Mouse (Mus musculus): ENCODE measurements at regions not wholly inside any gene's neighbourhood (a gene's known extent, or its start where the extent isn't known, plus 50 kb on each side); places are given as distances from the start of the nearest gene placed in this dataset.

DNA sequence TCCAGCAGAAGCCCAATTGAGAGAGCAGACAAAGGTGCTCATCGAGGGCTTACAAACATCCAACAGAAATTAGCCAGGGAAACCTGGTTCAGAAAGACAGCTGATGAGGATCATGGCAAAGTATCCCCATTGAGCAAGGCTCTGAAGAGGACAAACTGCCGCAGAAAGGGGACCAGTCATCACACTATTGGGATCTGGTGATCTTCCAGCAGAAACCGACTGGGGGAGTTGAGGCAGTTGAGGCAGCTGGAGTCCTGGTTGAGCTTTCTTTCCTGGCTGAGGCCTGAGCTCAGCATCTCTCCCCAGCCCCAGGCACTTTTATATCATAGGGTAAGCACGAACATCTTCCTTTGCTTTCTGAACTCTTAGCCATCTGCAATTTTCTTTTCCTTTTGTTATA is 282.7 kb downstream of the Insig2 start:
- DNase-seq (ENCODE audit: extremely low read depth, low read depth) = no peak

DNA sequence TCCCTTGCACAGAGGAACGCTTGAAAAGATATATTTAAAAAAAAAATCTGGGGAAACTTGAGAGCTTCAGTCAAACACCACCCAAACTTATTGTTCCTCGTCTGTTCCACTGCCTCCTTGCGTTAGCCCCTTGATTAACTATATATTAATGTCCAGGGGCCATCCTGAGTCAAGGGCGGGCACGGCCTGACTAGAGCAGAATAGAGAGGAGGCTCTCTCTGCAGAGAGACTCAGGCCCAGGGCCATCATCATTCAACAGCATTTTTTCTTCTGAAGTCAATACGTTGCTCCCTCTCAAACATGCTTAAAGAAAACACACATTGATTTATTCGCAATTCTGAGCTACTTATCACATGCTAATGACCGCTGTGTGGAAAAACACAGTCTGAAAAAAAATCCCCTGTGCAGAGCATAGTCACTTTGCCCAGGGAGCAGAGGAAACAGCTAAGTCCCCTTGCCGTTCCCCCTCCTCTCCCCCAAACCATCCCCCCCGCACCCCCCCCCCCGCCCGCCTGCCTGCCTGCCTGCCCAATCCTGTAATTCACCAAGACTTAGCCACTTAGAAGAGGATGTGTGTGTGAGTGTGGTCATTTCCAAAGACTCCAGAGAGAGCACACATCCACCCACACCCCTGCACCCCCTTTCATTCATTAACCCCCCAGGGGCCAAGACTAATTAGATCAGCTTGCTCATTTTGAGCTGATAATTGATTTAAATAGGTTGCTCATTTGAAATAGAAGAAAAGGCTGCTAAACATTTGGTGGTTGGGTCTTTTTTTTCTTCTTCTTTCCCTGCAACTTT is 281.5 kb downstream of the Insig2 start:
- no peak for DNase-seq (ENCODE audit: extremely low read depth, low read depth)

DNA sequence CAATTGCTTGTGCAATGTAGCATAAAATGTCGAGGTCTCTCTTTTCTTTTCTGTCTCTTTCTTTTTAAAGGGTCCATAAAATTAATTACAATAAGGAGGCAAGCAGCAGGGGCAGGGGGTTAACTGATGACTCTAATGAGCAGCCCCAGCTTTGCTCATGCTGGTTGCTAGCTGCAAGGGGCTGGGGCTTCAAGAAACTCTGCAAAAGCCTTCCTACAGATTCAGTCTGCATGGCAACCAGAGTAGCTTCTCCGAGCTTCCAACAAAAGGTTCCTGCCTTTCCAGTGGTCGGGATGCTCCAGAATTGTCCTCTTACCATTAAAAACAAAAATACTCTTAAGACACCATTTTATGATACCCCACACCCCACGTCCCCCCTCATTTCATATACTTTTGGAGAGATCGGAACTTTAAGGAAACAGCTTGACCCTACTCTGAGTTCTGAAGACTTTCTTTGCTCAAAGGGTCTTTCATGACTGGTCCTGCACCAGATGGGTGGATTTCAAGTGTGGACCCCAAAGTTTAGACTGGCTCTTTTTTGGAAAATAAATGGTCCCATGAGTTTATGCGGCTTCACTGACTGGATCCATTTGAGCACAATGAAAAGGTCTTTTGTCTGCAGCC is 280.8 kb downstream of the Insig2 start:
- no peak for DNase-seq (ENCODE audit: extremely low read depth, low read depth)

DNA sequence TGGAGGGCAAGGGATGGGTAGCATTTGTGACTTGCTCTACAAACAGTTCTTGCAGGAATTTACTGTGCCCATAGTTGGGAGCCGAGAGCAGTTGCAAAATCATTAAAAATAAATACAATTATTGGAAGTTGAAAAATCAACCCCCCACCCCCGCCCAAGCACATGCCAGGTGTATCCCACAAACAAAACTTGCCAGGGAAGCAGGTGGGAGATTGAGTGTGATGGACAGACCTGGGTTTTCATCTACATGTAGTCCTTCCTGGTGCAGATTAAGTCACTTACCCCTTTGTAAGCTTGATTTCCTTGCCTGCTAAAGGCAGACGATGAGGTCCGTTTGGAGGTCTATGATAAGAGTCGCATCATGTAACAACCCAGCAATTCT is 280.3 kb downstream of the Insig2 start:
- no peak for DNase-seq (ENCODE audit: extremely low read depth, low read depth)

DNA sequence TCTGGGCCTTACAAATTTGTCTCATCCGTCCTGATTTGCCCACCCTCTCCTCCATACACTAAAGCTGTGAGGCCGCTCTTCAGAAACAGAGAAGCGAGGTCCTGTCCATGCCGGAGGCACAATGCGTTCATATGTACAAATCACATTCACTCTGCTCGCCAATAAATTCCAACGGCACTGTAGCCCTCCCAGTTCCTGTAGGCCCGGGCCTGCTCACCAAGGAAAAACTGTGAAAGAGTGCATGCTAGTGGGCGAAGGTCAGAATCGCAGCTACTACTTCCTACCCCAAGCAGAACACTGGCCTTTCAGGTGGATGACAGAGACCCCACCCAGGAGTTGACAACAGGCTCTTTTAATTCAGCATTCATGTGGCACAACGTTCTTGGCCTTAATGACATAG is 278.7 kb downstream of the Insig2 start:
- no peak for DNase-seq (ENCODE audit: extremely low read depth, low read depth)

DNA sequence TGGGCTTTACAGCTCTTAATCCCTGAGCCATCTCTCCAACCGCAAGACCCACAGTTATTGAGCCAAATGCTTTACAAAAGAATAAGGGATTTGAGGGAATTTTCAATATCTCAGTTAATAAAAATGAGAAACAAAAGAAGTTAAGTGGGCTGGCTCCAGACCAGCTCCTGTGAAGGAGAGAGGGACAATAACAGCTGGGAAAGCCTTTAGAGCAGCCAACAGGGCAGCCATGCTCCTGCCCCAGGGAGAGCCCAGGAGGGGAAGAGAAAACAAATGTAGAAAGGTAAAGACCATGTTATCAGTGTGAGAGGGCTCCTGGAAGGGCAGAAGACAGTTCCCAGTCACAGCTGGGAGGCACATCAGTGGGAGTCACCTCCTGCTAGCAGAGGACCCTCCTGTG is 257.8 kb downstream of the Insig2 start:
- no peak for DNase-seq (ENCODE audit: extremely low read depth, low read depth)

DNA sequence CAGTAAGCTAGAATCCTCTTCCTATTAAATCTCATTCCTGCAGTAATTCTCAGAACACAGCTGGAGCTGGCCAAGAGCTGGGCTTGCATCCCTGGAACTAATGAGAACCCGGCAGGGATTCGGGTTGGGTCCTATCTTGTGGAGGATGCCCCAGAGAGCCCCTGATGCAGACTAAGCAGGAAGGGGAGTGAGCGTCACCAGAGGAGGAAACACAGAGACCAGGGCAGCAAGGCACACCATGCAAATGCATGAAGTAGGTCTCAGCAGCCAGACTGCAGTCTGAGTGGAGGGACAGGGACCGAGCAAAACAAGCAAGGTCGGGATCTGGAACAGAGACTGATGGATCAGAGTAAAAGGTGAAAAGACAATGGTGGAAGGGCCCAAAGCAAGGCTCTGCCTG is 249.6 kb downstream of the Insig2 start:
- no peak for DNase-seq (ENCODE audit: extremely low read depth, low read depth)

DNA sequence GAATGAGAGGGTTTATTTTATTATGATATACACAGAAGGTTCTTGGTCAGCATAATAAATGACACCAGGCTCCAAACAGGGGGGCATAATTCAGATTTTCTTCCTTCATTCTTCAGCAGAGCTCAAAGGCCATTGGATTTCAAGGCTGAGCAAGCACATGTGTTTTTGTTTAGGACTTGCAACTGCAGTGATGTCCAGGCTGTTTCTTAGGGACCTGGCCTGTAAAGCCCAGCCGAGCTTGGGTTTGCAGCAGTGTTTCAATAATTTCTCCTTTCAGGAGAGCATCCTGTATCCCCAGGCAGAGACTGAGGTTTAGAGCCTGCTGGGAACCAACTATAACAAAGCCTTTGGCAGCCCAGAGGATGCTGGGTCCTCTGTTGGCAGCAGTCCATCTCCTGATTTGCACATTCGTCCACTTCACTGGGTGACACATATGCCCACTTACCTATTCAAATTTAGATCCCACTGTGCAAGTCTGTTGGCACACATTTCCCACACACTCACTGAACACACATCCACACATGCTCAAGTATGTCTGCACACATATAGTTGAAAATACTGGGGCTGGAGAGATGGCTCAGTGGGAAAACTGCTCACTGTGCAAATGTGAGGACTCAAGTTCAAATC is 247.2 kb downstream of the Insig2 start:
- no peak for DNase-seq (ENCODE audit: extremely low read depth, low read depth)

DNA sequence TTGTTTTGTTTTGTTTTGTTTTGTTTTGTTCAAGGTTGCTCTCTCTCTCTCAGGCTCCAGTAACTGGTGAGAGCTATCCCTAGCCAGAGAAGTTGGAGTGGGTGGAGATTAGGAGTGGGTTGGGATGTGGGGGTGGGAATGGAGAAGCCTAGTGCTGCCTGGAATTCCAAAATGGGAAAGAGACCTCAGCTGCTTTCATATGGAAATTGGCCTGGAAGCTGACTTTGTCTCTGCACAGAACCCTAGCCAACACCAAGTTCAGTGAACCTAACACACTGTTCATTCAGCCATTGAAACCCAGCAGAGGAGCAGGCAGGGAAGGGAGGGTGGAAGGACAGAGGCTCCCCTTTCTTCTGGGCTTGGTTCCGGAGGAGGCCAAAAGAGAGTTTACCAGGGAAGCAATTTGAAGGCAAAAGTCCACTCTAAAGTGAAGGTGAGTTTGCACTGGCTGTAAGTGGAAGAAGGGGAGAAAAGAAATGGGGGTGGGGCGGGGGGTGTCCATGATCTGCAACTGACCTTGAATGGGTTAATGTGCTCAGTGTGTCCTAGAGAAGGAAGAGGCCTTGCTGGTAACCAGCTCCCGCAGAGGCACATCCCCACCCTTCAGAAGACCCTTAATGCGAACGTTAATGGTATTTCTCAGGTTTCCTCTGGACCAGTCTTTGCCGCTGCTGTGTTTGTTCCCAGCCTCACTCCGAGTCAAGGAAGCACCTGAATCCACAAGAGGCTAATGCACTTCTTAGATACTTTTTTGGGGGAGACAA is 245.1 kb downstream of the Insig2 start:
- no peak for DNase-seq (ENCODE audit: extremely low read depth, low read depth)

DNA sequence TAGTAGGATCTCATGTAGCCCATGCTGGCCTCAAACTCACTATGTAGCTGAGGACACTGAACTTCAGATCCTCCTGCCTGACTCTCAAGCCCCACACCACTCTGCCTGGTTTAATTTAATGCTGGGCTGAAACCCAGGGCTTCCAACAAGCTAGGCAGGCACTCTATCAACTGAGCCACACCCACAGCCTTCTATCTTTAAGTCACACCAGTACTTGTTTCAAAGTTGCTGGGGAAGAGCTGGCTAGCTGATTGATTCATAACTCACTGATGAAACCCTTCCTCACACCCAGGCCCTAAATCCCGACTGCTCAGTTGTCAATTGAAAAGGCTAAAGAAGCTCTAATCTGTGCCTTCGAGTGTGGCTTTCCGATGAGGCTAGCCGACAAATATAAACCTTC is 241.8 kb downstream of the Insig2 start:
- no peak for DNase-seq (ENCODE audit: extremely low read depth, low read depth)

DNA sequence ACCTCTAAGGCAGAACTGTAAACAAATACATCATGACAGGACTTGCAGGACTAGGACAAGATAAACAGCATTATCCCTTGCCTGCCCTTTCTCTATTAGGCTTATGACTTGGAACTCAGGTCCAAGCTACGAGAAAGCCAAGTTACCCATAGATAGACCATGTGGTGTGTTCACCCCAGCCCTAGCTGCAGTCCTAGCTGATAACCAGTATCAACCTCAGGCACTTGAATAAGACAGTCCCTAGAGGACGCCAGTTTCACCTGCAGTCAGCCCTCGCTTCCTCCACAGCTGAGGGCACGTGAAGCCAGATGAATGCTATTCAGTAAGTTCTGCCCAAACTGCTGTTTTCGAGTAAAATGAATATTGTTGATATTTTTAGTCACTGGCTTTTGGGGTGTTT is 239.5 kb downstream of the Insig2 start:
- no peak for DNase-seq (ENCODE audit: extremely low read depth, low read depth)

DNA sequence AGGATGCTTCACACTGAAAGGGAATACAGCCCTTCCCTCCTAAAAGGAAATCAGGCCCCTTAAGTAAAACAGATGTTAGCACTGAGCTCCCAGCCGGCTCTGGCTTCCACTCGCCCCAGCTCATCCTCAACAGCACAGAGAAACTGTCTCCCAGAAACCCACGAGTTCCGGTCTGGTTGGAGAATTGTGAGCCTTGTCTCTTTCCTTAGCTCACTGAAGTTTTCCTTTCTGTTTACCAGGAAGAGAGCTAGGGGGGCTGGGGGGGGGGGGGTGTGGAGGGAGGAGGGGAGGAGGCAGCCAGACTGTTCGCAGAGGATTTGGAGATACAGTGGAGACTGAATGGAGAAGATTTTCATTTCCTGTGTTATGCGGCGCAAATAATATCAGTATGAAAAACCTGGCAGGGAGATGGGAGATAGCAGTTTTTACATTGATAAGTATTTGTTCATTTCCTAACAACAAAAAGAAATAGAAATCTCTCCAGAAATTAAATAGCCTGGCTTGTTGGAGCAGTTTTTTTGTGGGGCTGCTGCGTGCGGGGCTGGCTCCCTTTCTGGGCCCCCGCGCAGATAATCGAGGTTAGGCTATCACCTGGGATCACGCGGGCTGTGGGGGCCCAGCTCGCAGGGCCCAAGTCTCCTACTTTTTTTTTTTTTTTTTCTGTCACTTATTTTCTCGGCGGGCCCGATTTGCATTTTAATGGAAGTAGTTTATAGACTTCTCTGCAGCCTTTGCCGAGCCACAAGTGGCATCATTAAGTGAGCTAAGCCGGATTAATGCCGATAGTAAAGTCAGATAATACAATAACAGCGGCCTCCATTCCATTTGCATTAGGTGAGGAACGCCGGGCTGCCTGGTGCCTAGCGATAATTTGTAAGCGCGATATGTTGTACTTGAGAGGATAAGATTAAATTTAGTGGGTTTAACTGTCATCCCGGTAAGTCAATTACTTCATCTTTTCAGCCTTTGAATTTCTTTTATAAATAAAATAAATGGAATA is 235.5 kb downstream of the Insig2 start:
- DNase-seq (ENCODE audit: extremely low read depth, low read depth) = no peak

DNA sequence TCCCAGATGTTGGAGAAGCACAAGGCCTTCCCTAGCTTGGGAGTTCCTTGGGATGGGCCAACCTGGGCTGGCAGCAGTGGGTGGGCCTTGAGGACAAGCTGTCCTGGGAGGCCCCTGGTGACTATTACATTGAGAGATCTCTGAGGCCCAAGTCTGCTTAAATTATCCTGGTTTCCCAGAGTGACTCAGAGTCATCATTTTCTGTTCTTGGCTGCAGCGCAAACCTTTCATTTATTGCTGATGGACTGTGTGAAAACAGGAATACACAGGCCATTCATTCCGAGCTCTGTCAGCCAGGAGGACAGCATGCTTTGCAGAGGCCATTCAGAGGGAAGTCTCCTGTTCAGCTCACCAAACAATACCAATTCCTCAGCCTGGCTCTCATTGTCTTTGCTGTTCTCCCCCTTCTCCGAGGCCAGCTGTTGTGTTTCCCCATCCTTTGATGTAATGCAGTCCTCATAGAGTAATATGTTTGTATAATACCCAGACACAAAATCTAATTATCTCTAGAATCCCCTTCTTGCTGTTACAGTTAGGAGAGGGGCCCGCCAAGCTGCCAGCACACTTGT is 220.5 kb downstream of the Insig2 start:
- DNase-seq (ENCODE audit: extremely low read depth, low read depth) = no peak

DNA sequence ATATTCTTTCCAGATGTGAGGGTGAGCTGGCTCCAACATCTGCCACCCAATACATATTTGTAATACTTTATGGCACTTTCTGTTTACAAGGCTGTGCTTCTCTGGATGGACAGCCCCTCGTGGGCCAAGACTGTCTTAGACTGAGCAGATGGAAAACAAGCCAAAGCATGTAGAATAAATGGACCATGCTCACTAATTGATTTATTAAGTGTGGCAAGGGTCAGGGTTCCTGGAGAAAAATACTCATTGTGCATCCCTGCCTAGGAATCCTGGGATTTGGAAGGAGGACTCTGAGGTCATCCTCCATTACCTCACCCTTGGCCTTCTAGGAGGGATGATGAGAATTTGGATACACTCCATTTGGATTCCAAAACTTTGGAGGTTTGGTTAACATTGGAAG is 219.9 kb downstream of the Insig2 start:
- DNase-seq (ENCODE audit: extremely low read depth, low read depth) = no peak

DNA sequence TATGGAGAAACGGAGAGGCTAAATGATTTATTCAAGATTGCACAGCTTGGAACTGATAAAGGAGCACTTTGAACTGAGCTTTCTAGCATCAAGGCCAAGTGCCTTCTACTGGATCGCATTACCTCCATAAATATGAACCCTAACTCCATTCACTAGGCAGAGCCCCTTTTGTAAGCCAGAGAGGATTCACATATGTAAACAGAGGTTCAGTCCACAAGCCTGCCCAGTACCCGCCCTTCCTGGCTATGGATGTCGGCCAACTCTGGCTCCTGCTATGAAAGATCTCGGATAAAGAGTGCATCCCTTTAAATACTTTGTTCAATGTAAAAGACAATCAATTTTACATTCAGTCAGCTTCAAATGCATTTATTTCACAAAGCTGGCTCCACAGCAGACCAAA is 215.8 kb downstream of the Insig2 start:
- DNase-seq (ENCODE audit: extremely low read depth, low read depth) = no peak

DNA sequence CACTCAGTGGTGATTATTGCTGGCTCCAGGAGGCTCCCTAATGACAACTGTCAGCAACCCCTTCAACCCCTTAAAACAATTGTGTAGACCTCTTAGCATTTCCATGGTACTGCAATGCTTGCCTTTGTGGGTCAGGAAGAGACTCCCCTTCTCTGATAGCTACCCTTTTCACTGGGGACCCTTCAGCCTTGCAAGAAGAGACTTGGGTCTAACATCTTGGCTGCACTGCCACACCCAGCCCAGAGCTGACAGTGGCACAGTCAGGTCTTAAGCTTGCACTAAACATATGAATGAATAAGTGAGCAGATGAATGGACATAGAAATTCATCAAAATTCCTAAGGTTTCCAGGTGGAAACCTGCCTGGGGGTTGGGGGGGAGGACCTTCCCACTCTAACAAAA is 209.0 kb downstream of the Insig2 start:
- DNase-seq (ENCODE audit: extremely low read depth, low read depth) = no peak

DNA sequence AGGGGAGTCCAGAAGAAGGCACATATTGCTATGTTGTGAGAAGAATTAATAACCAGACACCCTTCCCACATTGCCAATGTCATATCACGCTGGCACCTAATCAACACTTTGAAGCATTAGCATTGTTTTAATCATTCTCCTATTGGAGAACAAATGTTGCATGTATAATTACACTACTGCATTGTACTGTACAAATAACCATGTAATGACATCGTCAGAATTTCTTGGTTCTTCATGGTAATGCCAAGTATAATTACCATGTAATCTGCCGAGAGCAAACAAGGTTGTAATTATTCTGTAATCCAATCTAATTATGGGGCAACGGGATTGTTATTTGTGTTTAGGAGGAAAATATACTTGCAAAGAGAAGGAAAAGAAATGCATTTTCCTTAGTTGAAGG is 196.1 kb downstream of the Insig2 start:
- DNase-seq (ENCODE audit: extremely low read depth, low read depth) = no peak

DNA sequence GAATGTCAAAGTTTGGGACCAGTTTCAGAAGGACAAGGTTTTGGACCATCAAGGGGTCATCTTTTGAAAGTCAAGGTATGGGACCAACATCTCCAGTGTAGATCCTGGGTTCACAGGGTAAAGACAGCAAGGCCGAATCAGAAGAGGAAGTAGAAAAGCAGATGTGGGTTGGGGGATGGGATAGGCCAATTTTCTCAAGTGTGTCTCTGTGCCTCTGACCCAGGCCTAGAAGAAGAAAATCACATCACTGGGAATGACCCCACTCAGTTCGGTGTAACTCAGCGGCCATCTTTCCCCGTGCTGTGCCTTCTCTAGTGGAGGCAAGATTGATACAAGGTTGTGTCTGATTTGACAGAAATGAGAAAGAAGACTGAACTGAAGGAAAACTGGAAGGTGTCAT is 195.5 kb downstream of the Insig2 start:
- DNase-seq (ENCODE audit: extremely low read depth, low read depth) = no peak

DNA sequence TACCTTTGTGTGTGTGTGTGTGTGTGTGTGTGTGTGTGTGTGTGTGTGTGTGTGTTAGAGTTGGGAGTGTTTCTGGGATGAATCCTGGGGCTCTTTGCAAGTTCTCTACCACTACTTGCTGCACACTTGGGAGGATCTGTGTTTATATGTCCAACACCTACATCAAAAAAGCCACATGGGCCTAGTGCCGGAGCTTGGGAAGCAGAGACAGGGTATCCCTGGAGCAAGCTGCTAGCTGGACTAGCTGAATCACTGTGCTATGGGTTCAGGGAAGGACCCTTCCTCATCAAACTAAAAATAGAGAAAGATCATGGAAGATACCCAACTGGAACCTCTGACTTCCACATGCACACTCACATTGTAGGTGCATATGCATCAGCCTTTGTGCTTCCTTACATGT is 187.4 kb downstream of the Insig2 start:
- no peak for DNase-seq (ENCODE audit: extremely low read depth, low read depth)

DNA sequence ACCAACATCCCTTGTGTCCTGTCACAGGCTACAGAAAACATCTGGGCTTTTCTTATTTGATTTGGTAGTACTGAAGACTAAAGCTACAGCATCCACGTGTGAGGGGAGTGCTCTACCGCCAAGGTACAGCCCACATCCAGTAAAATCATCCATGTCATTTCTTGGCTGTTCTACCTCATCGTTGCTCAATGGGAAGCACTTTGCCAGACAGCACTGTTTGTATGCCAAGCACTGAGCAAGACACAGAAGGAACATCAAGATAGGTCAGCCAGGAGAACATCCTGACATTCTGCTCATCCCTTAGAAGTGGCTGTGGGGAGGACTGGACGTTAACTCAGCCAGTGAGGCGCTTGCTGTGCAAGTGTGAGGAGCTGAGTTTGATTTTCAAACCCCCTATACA is 178.9 kb downstream of the Insig2 start:
- DNase-seq (ENCODE audit: extremely low read depth, low read depth) = no peak

DNA sequence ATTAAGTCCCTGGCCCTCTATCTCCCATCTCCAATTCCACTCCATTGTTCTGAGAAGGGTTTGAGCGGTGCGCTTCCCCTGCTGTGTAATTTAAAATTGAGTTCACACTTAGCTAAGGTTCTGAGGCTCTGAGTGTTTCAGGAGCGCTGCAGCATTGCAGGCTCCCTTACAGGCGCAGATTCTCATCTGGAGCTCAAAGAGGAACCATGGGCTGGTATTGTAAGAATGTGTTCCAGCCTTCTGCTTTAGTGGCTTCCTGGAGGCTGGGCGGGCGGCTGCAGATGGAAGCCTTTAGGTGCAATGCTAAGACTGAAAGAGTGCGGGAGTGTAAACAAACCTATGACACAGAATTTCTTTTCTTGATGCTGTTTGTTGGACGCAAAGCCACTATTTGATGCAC is 177.8 kb downstream of the Insig2 start:
- DNase-seq (ENCODE audit: extremely low read depth, low read depth) = no peak

Data from MEL-GATA-1-ER (cell line).